Mouse (Mus musculus) forebrain, embryonic 13.5 days (tissue): ENCODE results near the gene Phrf1. TPM values are rescaled to one million over a fixed set of nuclear protein-coding genes. Genes with fewer than 3 reads are reported as not detected.

Source experiments
- ATAC-seq: fragments of 200-750 bp; cut with Nextera tagmentation; 2 replicates; pipeline ENCODE4 v1.8.0; 2017
- H3K27ac ChIP-seq: fragments of 300-500 bp; sonication (generic); 2 replicates; pipeline ENCODE4 v1.5.1; 2015; ENCODE audit warnings: inconsistent platforms, mild to moderate bottlenecking, moderate library complexity
- H3K27me3 ChIP-seq: fragments of 300-500 bp; sonication (generic); 2 replicates; pipeline ENCODE4 v1.6.1; 2015; ENCODE audit warnings: mild to moderate bottlenecking, inconsistent platforms
- H3K36me3 ChIP-seq: fragments of 300-500 bp; sonication (generic); 2 replicates; pipeline ENCODE4 v1.6.1; 2015; ENCODE audit warnings: mild to moderate bottlenecking, inconsistent platforms; ENCODE audit not compliant: poor library complexity, severe bottlenecking
- H3K4me1 ChIP-seq: fragments of 300-500 bp; sonication (generic); 2 replicates; pipeline ENCODE4 v1.6.1; 2015; ENCODE audit warnings: inconsistent platforms
- H3K4me2 ChIP-seq: fragments of 300-500 bp; sonication (generic); 2 replicates; pipeline ENCODE4 v1.6.1; 2015; ENCODE audit warnings: inconsistent platforms, mild to moderate bottlenecking, moderate library complexity
- H3K4me3 ChIP-seq: fragments of 300-500 bp; sonication (generic); 2 replicates; pipeline ENCODE4 v1.5.1; 2015; ENCODE audit warnings: mild to moderate bottlenecking, inconsistent platforms
- H3K9ac ChIP-seq: fragments of 300-500 bp; sonication (generic); 2 replicates; pipeline ENCODE4 v1.6.1; 2015; ENCODE audit warnings: mild to moderate bottlenecking, inconsistent platforms
- H3K9me3 ChIP-seq: fragments of 300-500 bp; sonication (generic); replicated peaks from 2 replicates; pipeline ENCODE4 v1.6.1; 2016; ENCODE audit warnings: inconsistent platforms
- WGBS: fragments of 180-500 bp; shearing (Covaris S2); methylation state at CpG from one replicate; pipeline ENCODE4 v1.1.7; 2015; 5-methylcytosine and 5-hydroxymethylcytosine counted together
- polyA plus RNA-seq: library from polyadenylated mRNA; unstranded; fragments of >200 nt; fragmentation: Nextera tagmentation; extraction: Ambion mirVana; gene quantifications from 2 replicates; pipeline ENCODE4 v1.2.1, GENCODE M21; 2015

Gene Phrf1
- polyA plus RNA-seq, 1 experiment from 2014 or later: 82.4 TPM

- H3K27ac ChIP-seq: no peak overlapping the region
- H3K27me3 ChIP-seq: no peaks in the 10 kb centered on the region
- H3K4me1 ChIP-seq: peaks cover 12% of the 10 kb centered on the region
- no peak overlapping the region for H3K4me2 ChIP-seq
- no peak overlapping the region for H3K9ac ChIP-seq
- H3K36me3 ChIP-seq: peaks cover 46% of the 10 kb centered on the region
- H3K4me3 ChIP-seq: no peak overlapping the region
- ATAC-seq: peak; percentile 52; the same call in 1 of the 2 replicates
- 33% methylated on average over 12 of the region's 12 CpGs for WGBS
- no peaks in the 10 kb centered on the region for H3K9me3 ChIP-seq
These were observed 36.3 kb downstream of the Phrf1 start for GRCm38 (mm10) chr7:141264761-141265410.

- Histone ChIP-seq H3K36me3 (peaks cover 41% of the 10 kb centered on the region), H3K27me3 (no peaks in the 10 kb centered on the region), H3K27ac (no peak overlapping the region), H3K9me3 (no peaks in the 10 kb centered on the region), H3K9ac (0 out of 2 replicates have a peak overlapping the region, but pooled peaks have one; percentile 50), H3K4me1 (peaks cover 12% of the 10 kb centered on the region), H3K4me3 (no peak overlapping the region), H3K4me2 (0 out of 2 replicates have a peak overlapping the region, but pooled peaks have one; percentile 5)
- 38% methylated on average over 11 of the region's 11 CpGs for WGBS
- peak; percentile 22; the same call in 1 of the 2 replicates for ATAC-seq
These were observed 36.8 kb downstream of the Phrf1 start for GRCm38 (mm10) chr7:141265411-141265738.

- no peaks in the 10 kb centered on the region for H3K9me3 ChIP-seq
- peaks cover 35% of the 10 kb centered on the region for H3K36me3 ChIP-seq
- WGBS: 13% methylated on average over 25 of the region's 25 CpGs
- H3K4me1 ChIP-seq: peaks cover 12% of the 10 kb centered on the region
- peak; percentile 61 for ATAC-seq
- H3K4me2 ChIP-seq: peak within 1 kb of the TSS; percentile 58
- H3K4me3 ChIP-seq: peak within 1 kb of the TSS; percentile 34
- peak within 1 kb of the TSS; percentile 50 for H3K9ac ChIP-seq
- H3K27me3 ChIP-seq: no peaks in the 10 kb centered on the region
- H3K27ac ChIP-seq: no peak within 1 kb of the TSS
These were observed 37.4 kb downstream of the Phrf1 start, which contains the start of gene Irf7 for GRCm38 (mm10) chr7:141265739-141266561. Irf7 (minus strand) TSS chr7:141266481.

GRCm38 (mm10) chr7:141268466-141269272, 40.1 kb downstream of the Phrf1 start:
- H3K4me2 ChIP-seq: no peak overlapping the region
- no peak overlapping the region for H3K9ac ChIP-seq
- no peak for ATAC-seq
- peaks cover 8% of the 10 kb centered on the region for H3K36me3 ChIP-seq
- H3K4me3 ChIP-seq: no peak overlapping the region
- no peak overlapping the region for H3K27ac ChIP-seq
- no peaks in the 10 kb centered on the region for H3K9me3 ChIP-seq
- peaks cover 12% of the 10 kb centered on the region for H3K4me1 ChIP-seq
- no peaks in the 10 kb centered on the region for H3K27me3 ChIP-seq
- 80% methylated on average over 24 of the region's 24 CpGs for WGBS

- Histone ChIP-seq H3K27me3 (no peaks in the 10 kb centered on the region), H3K36me3 (peaks cover 3% of the 10 kb centered on the region), H3K4me1 (peaks cover 12% of the 10 kb centered on the region), H3K4me3 (no peak overlapping the region), H3K9ac (no peak overlapping the region), H3K9me3 (no peaks in the 10 kb centered on the region), H3K4me2 (no peak overlapping the region), H3K27ac (no peak overlapping the region)
- ATAC-seq: no peak
- WGBS: 80% methylated on average over 14 of the region's 14 CpGs
These were observed 40.6 kb downstream of the Phrf1 start for GRCm38 (mm10) chr7:141269273-141269545.

- Histone ChIP-seq H3K27me3 (no peaks in the 10 kb centered on the region), H3K36me3 (no peaks in the 10 kb centered on the region), H3K27ac (no peak overlapping the region), H3K9ac (no peak overlapping the region), H3K9me3 (no peaks in the 10 kb centered on the region), H3K4me1 (peaks cover 8% of the 10 kb centered on the region), H3K4me3 (no peak overlapping the region), H3K4me2 (no peak overlapping the region)
- 84% methylated on average over 3 of the region's 3 CpGs for WGBS
- no peak for ATAC-seq
These were observed 42.0 kb downstream of the Phrf1 start for GRCm38 (mm10) chr7:141270631-141271030.

GRCm38 (mm10) chr7:141275356-141275755, 46.8 kb downstream of the Phrf1 start:
- H3K4me2 ChIP-seq: no peak overlapping the region

GRCm38 (mm10) chr7:141276546-141276945, 48.0 kb downstream of the Phrf1 start, which contains the start of gene Cdhr5:
Cdhr5 (minus strand) TSS chr7:141276786.
- no peaks in the 10 kb centered on the region for H3K9me3 ChIP-seq
- H3K36me3 ChIP-seq: no peaks in the 10 kb centered on the region
- no peak within 1 kb of the TSS for H3K9ac ChIP-seq
- no peak within 1 kb of the TSS for H3K27ac ChIP-seq
- H3K27me3 ChIP-seq: peaks cover 24% of the 10 kb centered on the region
- H3K4me2 ChIP-seq: no peak within 1 kb of the TSS
- no peak for ATAC-seq
- H3K4me1 ChIP-seq: peaks cover 15% of the 10 kb centered on the region; the same call in 1 of the 2 replicates
- H3K4me3 ChIP-seq: no peak within 1 kb of the TSS
- 83% methylated on average over 11 of the region's 11 CpGs for WGBS

More at GRCm38 (mm10) chr7:141275356-141275755, 46.8 kb downstream of the Phrf1 start:
- H3K27me3 ChIP-seq: peaks cover 24% of the 10 kb centered on the region
- H3K4me1 ChIP-seq: peaks cover 10% of the 10 kb centered on the region; the same call in 1 of the 2 replicates
- H3K9ac ChIP-seq: no peak overlapping the region
- H3K4me3 ChIP-seq: no peak overlapping the region
- 85% methylated on average over 9 of the region's 9 CpGs for WGBS
- H3K36me3 ChIP-seq: no peaks in the 10 kb centered on the region
- no peak overlapping the region for H3K27ac ChIP-seq
- no peaks in the 10 kb centered on the region for H3K9me3 ChIP-seq
- ATAC-seq: no peak

- Histone ChIP-seq H3K27ac (no peak overlapping the region), H3K4me3 (no peak overlapping the region), H3K9ac (no peak overlapping the region), H3K9me3 (no peaks in the 10 kb centered on the region), H3K36me3 (no peaks in the 10 kb centered on the region), H3K4me2 (peak overlapping the region; percentile 92), H3K4me1 (peaks cover 20% of the 10 kb centered on the region; the same call in 1 of the 2 replicates), H3K27me3 (peaks cover 24% of the 10 kb centered on the region)
- WGBS: 84% methylated on average over 11 of the region's 11 CpGs
- no peak for ATAC-seq
These were observed 49.4 kb downstream of the Phrf1 start for GRCm38 (mm10) chr7:141277701-141278678.

- 2% methylated on average over 46 of the region's 46 CpGs for WGBS
- Histone ChIP-seq H3K9ac (peak within 1 kb of the TSS; percentile 65), H3K4me1 (peaks cover 20% of the 10 kb centered on the region; the same call in 1 of the 2 replicates)
These were observed 50.4 kb downstream of the Phrf1 start, which contains the start of gene Sct for GRCm38 (mm10) chr7:141278766-141279590. Sct (minus strand) TSS chr7:141279133.

More at GRCm38 (mm10) chr7:141278766-141279590, 50.4 kb downstream of the Phrf1 start, which contains the start of gene Sct:
- peak; percentile 74 for ATAC-seq
- no peaks in the 10 kb centered on the region for H3K36me3 ChIP-seq
- no peak within 1 kb of the TSS for H3K27ac ChIP-seq
- peak within 1 kb of the TSS; percentile 47 for H3K4me3 ChIP-seq
- peak within 1 kb of the TSS; percentile 92 for H3K4me2 ChIP-seq
- H3K27me3 ChIP-seq: peaks cover 24% of the 10 kb centered on the region
- no peaks in the 10 kb centered on the region for H3K9me3 ChIP-seq
